Mouse (Mus musculus): Measurements from ENCODE around the gene Mpig6b.

Gene Mpig6b

DNA sequence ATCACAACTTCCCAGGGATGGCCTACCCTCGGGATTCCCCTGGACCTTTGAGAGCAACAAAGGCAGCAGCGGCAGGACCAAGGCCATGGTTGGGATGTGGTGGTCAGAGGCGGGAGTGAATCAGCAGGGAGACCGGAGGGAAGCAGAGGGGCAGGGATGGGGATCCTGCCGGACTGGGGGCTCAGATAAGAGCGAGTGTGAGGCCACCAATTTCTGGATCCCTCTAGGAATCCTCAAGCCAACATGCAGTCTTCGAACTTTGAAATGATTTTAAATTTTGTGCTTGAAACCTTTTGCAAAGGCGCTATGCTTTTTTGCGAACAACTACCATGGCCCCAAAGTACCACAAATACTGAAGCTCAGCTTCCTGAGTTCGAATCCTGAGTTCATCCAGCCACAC is at the start of gene Mpig6b:
Gene Mpig6b, minus strand, starts transcription at position 101 of the 400 bp plus-strand sequence.
- DNase-seq (ENCODE audit: low read depth, low spot score) = no peak

DNA sequence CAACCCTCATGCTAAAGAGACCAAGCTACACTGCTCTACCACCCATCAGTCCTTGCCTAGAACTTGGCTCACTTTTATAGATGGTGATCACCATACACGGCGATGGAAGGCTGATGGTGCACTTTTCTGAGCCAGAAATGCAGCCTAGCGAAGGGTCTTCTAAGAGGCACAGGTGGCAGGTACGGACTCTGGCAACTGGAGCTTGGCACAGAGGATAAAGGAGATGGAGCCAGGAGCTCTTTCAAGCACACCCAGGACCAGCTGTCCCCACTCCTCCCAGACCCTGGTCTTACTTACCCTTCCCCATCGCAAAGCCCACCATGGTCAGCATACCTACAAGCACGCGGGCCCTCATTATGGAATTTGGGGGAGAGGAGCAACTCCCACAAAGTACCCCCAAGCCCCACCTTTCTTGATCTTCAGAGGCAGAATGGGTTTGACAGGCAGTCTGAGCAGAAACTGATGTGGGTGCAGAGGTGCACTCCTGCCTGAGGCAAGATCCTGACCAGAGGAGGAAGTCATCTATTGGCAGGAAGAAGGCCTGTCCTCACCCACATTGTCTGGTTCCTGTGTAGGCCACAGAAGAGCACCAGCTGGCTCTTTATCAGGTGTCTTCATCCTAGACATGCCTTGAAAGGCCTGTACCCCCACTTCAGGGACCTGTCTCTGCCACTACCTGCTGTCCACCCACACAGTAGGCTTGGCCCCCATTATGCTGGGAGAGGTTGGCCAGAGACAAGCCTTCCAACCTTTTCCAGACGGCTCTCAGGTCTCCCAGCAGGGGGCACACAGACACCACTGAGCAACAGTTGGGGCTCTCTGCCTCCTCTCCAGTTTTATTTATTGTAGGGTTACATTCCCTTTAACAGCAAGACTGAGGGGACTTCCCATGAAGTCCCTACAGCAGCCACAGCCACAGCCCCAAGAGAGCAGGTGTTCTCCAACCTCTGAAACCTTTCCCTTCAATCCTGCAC is 49.3 kb upstream of the Mpig6b start, which contains the start of gene Ly6g5b:
Gene Ly6g5b, minus strand, starts transcription at position 383 of the 974 bp plus-strand sequence.
- no peak for DNase-seq (ENCODE audit: low read depth, low spot score)

DNA sequence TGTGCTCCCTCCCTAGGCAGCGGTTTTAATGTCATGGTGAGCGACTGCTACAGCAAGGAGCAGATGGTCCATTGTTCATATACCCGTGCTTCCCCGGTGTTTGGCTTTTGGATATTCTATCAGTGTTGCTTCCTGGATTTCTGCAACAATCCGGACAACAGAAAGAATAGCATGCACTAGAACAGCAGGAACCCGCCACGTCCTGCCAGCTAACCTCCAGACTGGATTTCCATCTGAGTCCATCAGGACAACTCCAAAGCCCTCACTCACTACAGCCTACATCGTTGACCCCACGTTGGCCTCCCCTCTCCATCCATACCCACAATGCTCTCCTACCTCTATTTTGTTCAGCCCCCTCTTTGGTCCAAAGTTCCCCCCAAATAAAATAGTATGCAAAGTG is 45.8 kb upstream of the Mpig6b start:
- DNase-seq (ENCODE audit: low read depth, low spot score) = no peak

DNA sequence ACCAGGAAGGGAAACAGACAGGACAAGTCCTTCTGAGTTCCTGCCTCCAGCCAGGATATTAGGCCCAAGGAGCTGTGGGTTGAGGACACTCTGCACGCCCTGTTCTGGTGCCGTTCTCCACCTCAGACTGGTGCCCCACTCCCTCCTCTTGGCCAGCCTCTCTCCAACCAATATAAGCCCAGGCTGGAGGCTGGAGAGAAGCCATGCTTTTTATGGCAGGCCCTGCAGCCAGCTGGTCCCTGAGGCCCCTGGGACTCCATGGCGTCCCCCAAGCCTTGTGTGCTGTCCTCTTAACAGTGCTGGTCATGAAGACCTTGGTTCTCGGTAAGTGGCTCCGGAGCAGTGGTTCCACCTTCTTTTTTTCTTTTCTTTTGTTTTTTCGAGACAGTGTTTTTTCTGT is 42.1 kb upstream of the Mpig6b start, which contains the start of gene Ly6g5c:
Gene Ly6g5c, plus strand, starts transcription at position 183 of the 400 bp plus-strand sequence.
- no peak for DNase-seq (ENCODE audit: low read depth, low spot score)

DNA sequence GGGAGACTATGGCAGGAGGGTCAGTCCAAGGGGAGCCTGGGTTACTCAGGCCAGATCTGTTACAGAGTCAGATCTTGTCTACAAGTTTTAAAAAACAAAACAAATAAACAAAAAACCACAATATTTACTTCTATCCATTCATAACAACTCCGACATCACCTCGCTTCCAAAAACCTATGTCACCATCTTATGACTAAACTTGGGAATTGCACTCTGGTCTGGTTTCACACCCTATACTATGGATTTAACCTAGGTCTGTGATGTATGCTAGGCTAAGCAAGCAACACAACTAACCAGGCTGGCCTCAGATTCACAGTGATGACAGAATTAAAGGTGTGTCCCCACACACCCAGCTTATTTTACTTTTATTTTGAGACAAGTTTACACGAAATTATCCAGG is 40.5 kb upstream of the Mpig6b start:
- no peak for DNase-seq (ENCODE audit: low read depth, low spot score)

DNA sequence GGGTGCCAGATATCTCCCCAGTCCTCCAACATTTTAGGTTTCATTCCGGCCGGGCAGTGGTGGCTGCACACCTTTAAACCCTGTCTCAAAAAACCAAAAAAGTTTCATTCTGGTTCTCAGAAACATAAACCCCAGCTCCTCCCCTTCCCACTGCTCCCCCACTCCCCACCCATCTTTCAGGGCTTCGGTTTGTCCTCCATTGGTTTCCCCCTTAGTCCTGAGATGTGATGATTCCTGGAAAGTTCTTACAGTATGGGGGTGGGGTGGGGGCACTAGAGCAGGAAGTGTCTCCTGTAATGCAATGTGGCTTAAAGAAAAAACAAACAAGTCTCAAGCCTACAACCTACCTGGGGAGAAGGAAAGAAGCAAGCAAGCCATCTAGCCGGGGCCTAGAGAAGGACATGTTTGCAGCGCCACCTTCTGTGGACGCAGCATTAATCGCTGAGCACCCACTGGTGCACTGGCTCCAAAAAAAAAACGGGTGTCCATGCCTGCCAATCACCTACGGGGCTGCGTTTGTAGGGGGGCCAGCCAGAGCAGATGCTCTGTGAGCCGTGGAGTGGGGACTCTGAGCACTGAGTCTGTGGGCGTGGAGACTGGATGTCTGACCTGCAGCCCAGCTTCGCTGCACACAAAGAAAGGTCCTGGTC is 39.9 kb upstream of the Mpig6b start:
- no peak for DNase-seq (ENCODE audit: low read depth, low spot score)

DNA sequence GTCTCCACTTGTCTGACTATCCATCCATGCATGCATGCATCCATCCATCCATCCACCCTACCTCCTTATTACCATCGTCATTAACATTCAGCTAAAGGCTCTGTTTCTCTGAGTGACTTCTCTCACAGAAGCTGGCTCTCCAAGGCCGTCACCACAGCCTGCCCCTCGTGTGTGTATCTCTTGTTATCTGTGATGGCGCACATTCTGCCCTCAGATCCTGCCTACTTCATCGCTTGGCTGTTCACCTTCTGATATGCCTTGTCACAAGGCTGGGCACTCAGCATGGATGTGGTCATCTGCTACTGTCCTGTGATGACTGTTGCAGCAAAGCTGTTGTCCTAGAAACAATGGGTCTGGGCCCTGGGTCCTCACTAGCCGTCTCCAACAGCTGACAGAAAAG is 38.8 kb upstream of the Mpig6b start:
- no peak for DNase-seq (ENCODE audit: low read depth, low spot score)

DNA sequence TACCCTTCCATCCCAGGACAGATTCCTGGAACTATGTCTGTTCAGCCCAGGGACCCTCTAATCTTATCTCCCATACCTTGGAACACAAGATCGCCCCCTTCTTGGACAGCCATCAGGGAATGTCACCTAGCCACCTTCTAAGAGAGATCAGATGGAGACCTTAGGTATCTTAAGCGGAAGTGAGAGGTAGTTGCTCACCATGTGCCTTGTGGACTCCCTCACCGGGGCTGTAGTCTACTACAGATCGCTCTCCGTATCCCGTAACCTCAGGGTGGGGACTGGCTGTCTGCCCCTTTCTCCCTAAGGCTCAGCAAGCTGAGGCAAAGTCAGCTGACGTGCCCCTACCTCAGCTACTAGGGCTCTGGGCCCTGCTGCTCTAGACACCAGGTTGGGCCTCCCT is 38.1 kb upstream of the Mpig6b start:
- DNase-seq (ENCODE audit: low read depth, low spot score) = no peak

DNA sequence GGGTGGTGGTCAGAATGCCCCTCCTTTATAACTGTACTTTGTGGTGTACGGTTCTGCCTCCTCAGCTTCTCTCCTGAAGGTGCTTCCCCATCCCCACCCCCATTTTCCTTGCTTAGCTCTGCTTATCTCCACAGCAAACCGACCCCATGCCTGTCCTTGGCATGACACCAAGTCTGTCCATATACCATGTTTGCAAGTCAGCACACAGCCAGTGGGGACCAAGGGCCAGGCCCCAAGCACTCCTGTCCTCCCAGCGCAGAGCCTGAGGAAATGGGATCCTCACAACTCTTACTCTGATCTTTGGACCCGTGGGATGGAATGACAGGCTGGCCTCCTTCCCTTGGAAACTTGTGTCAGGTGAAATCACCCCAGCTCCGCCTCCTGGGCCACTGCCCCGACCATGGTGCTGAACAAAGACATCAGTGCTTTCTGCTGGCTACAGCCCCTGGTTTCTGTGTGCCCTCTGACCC is 37.3 kb upstream of the Mpig6b start:
- DNase-seq (ENCODE audit: low read depth, low spot score) = no peak

DNA sequence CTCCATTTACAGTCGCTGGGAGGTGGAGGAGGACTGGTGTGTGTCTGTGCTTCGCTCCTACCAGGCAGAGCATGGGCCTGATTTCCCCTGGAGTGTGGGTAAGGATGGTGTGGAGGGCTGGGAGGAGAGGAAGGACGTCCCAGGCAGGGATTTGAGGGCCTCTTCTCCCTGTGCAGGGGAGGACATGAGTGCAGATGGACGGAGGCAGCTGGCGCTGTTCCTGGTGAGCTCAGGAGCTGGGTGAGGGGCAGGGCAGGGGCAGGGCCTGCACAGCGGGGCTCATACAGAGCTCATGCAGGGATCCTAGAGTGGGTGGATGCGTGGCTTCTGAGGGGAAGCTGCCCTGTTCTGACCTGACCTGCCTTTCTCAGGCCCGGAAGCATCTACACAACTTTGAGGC is 36.3 kb upstream of the Mpig6b start:
- DNase-seq (ENCODE audit: low read depth, low spot score) = no peak

DNA sequence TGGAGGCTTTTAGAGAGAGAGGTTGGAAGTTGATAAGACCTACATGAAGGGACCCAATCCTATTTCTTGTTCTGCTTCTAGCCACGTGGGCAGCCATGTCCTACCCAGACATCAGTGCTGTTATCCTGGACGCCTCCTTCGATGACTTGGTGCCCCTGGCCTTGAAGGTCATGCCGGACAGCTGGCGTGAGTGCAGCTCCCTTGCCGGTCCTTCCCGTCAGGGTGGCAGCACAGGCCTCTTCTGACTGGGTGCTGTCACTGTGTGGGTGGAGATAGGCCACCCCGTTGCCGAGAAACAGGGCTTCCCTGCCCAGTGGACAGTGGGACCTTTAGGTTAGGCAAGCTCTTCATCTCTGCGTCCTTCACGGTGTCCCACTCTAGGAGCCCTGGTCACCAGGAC is 35.2 kb upstream of the Mpig6b start:
- DNase-seq (ENCODE audit: low read depth, low spot score) = no peak

DNA sequence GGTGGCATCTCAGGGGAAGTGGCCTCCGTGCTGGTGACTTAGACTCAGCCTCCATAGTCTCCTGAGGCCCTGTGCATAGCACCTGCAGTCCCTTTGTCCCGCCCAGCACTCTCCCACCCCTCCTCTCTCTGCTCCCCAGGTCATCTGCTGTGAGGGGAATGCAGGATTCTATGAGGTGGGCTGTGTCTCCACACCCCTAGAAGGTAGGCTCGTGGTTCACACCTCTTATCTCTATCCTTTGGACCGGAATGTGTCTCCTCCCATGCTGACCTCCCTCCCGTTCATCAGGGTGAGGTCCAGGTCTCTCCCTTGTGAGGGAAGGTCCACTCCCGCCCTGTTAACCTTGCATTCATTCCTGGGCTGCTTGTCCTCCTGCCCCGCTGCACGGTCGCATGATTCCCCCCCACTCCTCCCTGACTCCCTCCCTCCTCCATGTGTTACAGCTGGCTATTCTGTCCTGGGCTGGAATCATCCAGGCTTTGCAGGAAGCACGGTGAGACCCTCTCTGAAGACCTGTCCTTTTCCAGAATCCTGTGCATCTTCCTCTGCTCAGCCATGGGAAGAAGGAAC is 34.3 kb upstream of the Mpig6b start:
- DNase-seq (ENCODE audit: low read depth, low spot score) = no peak

DNA sequence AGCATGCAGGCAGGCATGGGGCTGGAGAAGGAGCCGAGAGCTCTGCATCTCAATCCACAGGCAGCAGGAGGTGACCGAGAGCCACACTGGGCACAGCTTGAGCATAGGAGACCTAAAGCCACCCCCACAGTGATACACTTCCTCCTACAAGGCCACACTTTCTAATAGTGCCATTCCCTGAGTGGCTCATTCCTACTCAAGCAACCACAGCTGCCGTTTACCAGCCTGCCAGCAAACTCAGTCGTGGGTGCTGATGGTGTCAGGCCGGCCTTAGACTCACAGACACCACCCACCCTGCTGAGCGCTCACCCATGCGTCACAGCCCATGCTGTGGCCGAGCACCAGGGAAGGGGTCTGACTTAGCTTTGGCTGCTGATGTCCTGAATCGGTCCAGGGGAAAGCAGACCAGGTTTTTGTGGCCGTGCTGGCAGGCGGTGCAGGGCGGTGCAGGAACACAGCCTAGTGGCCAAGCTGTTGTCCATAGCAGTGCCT is 31.2 kb upstream of the Mpig6b start:
- DNase-seq (ENCODE audit: low read depth, low spot score) = no peak

DNA sequence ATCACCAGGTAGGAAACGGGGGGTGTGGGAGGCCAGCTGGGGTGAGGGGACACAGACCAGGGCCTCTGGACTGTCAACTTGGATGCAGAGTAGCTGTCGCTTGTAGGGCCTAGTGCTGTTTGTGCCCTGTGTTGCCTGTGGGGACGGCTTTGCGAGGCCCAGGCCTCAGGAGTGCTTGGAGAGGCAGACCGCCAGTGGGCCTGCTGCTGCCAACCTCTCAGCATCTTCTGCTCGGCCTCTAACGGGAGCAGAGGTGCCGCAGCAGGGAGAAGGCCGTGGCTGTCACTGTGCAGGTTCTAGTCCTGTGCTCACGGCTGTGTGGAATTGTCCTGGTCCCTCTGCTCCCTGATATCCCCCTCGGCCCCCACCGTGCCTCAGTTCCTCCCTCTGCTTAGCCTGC is 30.6 kb upstream of the Mpig6b start:
- no peak for DNase-seq (ENCODE audit: low read depth, low spot score)

DNA sequence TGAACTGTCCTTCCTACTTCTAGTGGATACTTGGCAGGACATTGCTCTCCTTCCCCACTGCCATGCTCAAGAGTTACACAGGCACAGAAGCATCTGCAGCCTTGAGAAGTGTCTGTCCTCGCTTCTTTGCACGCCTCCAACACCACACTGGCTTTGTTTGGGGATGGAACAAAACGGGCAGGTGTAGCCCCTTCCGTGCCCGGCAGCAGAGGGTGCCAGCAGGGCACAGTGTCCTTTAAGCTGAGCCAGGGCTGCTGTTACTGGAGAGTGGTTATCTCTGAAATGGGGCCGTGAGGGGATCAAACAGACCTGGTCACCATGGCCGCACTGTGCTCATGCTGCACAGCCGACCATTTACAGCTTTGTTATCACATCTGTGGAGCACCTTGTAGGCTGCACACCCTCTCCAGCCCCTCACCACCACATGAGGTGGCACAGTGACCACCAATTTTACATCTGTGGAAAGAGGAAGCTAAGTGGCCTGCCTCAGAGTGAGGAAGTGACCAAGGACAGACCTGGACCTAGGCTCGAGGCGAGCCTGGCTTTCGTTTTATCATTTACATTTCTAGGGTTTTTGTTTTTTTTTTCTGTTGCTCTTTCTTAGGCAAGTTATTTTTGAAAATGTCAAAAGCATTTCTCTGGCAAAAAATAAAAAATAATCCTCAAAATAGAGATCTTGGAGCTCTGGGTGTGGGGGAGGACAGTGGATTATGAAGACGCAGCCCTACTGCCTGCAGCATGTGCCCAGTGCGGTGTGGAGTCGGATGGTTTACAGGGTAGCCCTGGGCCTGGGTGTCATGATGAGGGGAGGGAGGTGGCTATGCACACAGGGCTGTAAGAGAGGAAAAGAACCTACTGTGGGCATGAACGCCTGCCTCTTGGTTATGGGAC is 28.7 kb upstream of the Mpig6b start:
- no peak for DNase-seq (ENCODE audit: low read depth, low spot score)

DNA sequence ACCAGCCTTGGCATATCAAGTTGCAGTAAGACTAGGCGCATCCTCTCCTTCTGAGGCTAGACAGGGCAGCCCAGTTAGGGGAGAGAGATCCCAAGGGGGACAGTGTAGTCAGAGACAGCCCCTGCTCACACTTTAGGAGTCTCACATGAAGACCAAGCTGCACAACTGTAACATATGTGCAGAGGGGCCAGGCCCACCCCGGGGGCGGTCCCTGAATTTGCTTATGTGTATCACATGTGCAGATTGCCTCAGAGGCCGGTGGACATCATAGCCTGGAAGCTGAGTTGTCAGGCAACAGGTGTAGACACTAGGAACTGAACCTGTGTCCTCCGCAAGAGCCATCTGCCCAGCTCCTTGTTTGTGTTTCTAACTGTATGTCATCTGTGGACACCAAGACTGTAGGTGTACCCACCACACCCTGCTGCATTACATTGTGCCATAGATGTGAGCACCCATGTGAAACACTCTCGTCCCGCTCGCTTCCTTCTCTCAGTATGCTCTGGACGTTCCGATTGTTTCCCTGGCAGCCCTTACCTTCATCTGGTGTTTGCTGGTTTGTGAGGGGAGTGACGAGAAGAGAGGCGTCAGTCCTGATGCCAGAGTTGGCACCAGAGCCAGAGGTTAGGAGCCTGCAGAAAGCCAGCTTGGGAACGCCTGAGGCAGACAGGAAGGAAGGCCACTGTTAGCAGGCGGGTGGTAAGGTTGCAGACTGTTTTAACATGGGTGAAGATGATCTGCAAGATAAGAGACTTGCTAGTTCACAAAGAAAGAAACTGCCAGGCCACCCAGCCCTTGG is 26.6 kb upstream of the Mpig6b start:
- no peak for DNase-seq (ENCODE audit: low read depth, low spot score)

DNA sequence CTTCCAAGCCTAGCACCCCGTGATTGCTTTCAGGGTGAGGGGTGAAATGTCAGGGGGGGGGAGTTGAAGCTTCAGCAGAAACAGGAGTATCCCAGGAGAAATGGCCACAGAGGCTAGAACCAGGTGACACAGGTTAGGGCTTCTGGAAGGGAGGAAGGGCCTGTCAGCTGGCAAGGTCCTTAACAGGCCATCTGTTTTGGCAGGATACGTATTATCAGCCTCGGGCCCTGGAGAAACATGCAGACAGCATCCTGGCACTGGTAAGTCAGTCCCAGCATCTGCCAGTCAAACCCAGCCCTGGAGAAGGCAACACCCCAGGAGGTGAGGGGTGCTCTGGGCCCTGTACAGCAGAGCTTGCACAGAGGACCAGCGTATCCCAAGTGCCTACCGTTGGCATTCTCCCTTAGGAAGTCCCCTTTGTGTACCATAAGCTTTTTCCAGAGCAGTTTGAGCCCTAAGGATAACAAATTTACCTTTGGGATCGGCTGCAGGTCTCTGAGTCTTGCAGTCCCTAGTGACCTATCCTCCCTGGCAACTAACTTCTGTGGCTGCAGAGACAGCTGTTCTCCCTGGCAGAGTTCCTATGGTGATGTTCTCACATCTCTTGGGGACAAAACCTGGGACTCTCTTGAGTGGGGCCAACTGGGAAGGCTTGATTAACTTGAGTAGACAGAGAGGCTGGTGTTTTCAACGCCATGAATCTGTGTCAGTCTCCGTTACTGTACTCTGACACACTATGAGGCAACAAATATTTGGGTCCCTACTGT is 24.4 kb upstream of the Mpig6b start:
- peak; percentile 44 for DNase-seq (ENCODE audit: low read depth, low spot score)

DNA sequence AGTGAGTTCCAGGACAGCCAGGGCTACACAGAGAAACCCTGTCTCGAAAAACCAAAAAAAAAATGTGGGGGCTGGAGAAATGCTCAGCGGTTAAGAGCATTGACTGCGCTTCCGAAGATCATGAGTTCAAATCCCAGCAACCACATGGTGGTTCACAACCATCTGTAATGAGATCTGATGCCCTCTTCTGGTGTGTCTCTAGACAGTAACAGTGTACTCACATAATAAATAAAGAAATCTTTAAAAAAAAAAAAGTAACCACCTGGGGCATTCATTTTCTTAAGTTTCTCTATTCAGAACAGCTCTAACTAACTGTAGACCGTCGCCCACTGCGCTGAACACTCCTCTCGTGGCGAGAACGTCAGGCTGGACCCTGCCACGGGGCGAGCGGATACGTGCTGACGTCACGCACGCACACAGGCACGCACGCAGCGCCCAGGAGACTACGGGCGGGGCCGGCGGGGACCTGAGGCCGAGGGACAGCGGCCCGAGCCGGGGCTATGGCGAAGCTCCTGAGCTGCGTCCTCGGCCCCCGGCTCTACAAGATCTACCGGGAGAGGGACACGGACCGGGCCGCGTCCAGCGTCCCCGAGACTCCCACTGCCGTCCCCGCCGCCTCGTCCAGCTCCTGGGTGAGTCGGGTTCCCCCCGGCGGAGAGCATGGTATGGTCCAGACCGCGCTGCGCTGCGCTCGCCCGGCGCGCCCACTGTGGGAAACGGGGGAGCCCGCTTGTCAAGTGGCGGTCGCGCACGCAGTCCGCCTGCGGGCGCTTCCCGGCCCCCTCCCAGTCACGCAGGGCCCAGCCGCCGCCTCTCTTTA is 23.1 kb upstream of the Mpig6b start, which contains the start of gene Abhd16a:
Gene Abhd16a, plus strand, starts transcription at position 439 of the 820 bp plus-strand sequence.
- DNase-seq (ENCODE audit: low read depth, low spot score) = peak; percentile 88

DNA sequence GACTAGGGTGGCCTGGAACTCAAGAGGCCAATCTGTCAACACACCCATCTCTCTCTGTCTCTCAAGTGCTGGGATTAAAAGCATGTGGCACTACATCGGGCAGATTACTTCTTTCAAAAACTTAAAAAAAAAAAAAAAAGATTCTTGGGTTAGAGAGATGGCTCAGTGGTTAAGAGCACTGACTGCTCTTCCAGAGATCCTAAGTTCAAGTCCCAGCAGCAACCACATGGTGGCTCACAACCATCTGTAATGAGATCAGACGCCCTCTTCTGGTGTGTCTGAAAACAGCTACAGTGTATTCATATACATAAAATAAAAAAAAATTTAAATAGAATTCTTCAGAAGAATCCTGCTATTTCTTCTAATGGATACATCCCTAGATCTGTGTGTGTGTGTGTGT is 22.2 kb upstream of the Mpig6b start:
- DNase-seq (ENCODE audit: low read depth, low spot score) = no peak
